Mouse (Mus musculus) brain, adult 2 months (tissue): Measurements from ENCODE around the gene Slc16a3.

Experiments used
- DNase-seq: peaks from one replicate; pipeline ENCODE4 v3.0.0; 2011; ENCODE audit warnings: low read depth, low spot score

Gene Slc16a3

GRCm38 (mm10) chr11:120948328-120948727 is at the start of gene Slc16a3:
TSS of gene Slc16a3 (plus strand) at chr11:120948480.
- no peak for DNase-seq

GRCm38 (mm10) chr11:120900276-120901244 is 47.7 kb upstream of the Slc16a3 start:
- DNase-seq = no peak

GRCm38 (mm10) chr11:120901729-120902486 is 46.4 kb upstream of the Slc16a3 start:
- DNase-seq = peak; percentile 9

- DNase-seq = peak; percentile 29
Observed at GRCm38 (mm10) chr11:120902487-120903142, 45.7 kb upstream of the Slc16a3 start.

- DNase-seq = peak; percentile 48
Observed at GRCm38 (mm10) chr11:120903159-120903850, 45.0 kb upstream of the Slc16a3 start.

DNA sequence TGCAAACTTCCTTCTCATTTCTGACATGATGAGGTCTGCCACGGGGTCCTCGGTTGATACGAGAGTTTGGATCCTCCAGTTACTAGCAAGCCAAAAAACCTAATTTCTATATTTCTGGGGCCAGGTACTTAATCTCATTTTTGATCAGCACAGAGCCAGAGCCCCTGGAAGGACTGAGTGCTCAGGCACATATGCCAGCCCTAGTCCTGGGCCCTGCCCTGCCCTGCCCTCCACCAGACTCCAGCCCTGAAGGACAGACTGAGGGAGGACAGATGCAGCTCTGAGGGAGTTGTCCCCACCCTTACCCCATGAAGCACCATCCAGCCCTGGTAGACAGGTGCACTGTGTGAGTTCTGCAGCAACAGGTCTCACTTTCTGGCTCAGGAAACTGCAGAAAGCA is 43.7 kb upstream of the Slc16a3 start:
- DNase-seq = no peak

DNA sequence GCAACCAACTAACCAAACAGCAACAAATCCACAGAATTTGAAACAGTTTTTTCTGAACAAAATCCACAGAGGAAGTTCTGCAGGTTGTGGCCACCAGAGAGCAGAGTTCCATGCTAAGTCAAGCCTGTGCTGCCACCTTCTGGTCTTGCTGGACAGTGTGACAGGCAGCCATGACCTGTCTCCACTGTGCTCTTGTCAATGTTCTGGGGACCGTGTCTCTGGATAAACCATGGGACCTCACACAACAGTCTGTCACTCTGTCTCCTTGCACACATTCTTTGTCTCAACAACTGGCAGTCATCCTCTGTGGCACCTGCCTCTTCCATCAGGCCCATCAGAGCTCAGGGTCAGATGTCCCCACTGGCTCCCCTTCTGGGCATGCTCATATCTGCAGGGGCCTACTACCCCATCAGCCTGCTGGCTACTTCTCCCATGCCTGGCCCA is 42.8 kb upstream of the Slc16a3 start:
- DNase-seq = peak; percentile 91

GRCm38 (mm10) chr11:120913796-120914195 is 34.5 kb upstream of the Slc16a3 start:
- DNase-seq = no peak

- peak; percentile 12 for DNase-seq
Observed at GRCm38 (mm10) chr11:120916477-120916876, 31.8 kb upstream of the Slc16a3 start.

- no peak for DNase-seq
Observed at GRCm38 (mm10) chr11:120917756-120918155, 30.5 kb upstream of the Slc16a3 start.

- no peak for DNase-seq
Observed at GRCm38 (mm10) chr11:120922528-120922927, 25.8 kb upstream of the Slc16a3 start.

DNA sequence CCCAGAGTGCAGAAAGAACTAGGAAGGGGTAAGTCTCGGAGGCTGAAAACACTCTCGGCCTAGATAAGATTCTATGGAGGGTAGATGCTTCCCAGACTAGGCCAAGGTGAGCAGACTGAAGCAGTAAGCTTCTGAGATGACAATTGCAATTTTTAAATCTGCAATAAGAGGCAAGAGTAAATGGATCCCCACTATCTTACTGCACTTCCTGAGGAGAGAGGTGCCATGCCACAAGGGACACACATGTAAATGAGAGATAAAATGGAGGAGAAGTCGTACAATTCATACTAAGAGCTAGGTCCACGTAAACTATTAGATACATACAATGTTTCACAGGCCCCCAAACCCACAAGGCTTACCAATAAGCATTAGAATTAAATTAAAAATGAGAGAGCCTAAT is 19.8 kb upstream of the Slc16a3 start:
- no peak for DNase-seq

GRCm38 (mm10) chr11:120931479-120931878 is 16.8 kb upstream of the Slc16a3 start:
- DNase-seq = no peak

DNA sequence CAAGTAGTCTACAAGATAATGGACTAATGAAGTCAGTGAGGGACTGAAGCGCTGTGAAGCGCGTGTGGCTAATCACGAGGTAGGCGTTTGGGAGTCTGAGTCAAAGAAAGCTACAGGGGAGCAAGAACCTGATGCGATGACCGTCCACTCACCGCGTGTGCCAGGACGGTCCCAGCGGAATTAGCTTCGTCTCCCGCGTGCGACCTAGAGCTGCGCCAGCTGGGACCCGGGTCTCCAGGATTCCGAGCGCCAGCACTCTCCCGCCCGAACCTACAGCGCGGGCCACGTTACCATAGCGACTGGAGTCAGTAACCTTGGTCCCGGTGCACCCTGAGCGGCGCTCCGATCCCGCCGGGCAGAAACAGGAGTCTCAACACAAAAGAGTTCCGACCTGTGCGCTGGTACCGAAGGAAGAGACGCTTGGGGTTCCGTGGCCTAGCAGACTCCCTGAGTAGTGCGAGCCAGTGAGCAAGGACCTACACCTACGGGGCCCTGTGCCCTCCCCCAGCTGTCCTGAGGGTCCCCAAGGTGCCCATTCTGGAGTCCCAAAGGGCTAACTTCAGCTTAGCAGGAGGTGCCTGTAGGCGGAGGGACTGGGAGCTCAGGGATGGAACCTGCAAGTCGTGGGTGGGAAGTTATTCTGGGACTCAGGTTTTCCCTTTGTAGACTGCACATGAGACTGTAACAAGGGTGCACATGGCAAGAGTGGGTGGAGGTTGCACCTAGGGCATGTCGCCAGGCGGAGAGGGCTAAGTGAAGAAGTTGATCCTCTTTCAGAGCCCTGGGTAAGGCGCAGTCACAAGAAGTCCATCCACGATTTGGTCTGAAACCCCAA is 15.5 kb upstream of the Slc16a3 start, which contains the start of gene Ccdc57:
Ccdc57 (minus strand) TSS at position 309 of the 835 bp plus-strand sequence.
- peak; percentile 96 for DNase-seq

GRCm38 (mm10) chr11:120937976-120938375 is 10.3 kb upstream of the Slc16a3 start:
- no peak for DNase-seq

GRCm38 (mm10) chr11:120938795-120939194 is 9.5 kb upstream of the Slc16a3 start:
- DNase-seq = no peak

DNA sequence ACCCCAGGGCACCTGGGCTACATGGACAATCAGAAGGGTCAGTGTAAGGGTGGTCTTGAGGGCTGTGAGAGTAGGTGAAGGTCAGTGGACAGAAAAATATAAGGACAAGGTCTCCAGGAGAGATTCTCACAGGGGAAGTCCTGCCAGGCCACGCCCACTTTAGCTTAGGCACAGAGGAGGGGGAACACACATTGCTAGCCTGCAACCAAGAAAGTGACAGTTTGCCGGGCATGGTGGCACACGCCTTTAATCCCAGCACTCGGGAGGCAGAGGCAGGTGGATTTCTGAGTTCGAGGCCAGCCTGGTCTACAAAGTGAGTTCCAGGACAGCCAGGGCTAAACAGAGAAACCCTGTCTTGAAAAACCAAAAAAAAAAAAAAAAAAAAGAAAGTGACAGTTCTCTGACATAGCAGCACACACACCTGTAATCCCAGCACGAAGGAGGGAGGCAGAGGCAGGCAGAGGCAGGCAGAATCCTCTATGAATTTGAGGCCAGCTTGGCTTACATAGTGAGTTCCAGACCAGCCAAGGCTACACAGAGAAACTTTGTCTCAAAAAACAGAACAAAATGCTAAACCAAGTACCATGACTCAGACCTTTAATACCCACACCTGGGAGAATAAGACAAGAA is 8.5 kb upstream of the Slc16a3 start:
- DNase-seq = no peak

DNA sequence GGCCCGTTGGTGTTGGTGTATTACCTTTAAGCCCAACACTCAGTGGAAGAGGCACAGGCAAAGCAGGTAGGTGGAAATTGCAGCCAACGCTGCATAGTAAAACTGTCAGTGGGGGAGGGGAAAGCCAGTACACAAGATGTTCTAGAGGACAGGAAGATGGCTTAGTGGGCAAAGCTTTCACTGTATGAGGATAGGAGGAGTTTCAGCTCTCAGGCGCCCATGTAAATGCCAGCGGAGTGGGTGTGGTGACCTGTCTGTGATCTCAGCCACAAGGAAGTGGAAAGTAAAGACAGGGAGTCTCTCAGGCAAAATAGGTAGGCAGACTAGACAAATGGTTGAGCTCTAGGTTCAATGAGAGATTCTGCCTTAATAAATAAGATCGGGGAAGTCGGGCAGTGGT is 7.3 kb upstream of the Slc16a3 start:
- no peak for DNase-seq

GRCm38 (mm10) chr11:120945266-120945665 is 3.0 kb upstream of the Slc16a3 start:
- DNase-seq = no peak

DNA sequence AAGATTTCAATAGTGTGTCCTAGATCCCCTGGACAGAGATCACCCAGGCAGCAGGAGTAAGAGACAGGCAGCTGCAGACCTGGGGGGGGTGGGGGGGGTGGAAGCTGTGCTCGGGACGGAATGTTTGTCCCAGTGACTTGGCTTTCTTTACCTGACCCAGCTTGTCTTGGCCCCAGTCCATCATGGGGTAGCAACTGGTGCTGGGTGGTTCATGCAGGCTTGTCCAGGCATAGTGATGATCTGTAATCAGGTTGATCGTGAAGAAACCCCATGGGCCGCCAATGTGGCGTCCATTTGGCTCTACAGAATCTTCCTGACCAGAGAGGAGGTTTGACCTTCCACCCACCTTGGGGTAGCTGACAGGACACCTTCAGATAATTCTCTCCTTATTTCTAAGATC is 2.4 kb upstream of the Slc16a3 start:
- no peak for DNase-seq
